Mouse (Mus musculus) embryonic fibroblast, embryonic 13.5 days (primary cell): ENCODE measurements at regions not wholly inside any gene's neighbourhood (a gene's known extent, or its start where the extent isn't known, plus 50 kb on each side); places are given as distances from the start of the nearest gene placed in this dataset.

Experiments used
- H3K27ac ChIP-seq: 2 replicates; pipeline ENCODE4 v1.5.1; 2012; ENCODE audit warnings: low read length, control low read depth, inconsistent platforms; ENCODE audit not compliant: insufficient read depth
- H3K4me1 ChIP-seq: 2 replicates; pipeline ENCODE4 v1.6.1; 2011; ENCODE audit warnings: low read length; ENCODE audit not compliant: control insufficient read depth, insufficient read depth
- H3K4me3 ChIP-seq: 2 replicates; pipeline ENCODE4 v1.5.1; 2011; ENCODE audit warnings: mild to moderate bottlenecking, control low read depth, low read length; ENCODE audit not compliant: insufficient read depth
- CTCF ChIP-seq: IDR thresholded peaks from 2 replicates; pipeline ENCODE4 v1.5.1; 2011; ENCODE audit warnings: mild to moderate bottlenecking, control low read depth, low read length, moderate library complexity, borderline replicate concordance; ENCODE audit not compliant: insufficient read depth
- POLR2A ChIP-seq: IDR thresholded peaks from 2 replicates; pipeline ENCODE4 v1.6.1; 2011; ENCODE audit warnings: low read depth, mild to moderate bottlenecking, control low read depth, low read length, moderate library complexity

DNA sequence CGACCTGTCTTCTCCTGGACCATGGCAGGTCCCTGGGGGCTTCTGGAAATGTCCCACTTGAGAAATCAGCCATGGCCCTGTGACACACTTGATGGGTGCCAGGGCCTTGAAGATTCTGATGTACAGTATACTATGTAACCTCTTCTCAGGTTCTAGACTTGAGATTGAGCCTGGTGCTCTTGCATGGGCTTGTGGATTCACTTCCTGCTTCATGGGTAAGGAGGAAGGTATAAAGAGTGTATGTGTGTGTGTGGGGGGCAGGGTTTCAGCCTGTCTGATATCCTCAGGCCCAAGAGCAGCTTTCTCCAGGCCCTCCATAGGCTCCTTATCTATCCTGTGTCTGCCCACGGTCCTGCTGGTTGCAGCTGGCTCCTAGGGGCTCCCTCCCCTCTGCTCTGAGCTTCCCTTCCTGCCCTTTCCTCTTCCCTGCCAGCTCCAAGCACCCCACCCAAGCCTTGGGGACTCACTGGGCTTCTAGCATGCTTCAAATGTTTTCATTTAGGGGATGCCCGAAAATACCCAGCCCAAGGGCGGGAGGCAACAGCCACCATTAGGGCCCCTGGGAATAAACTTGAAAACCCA is 61.9 kb upstream of the Ccnd1 start:
- H3K4me3 ChIP-seq, result no peak overlapping the region
- H3K4me1 ChIP-seq, result peaks cover 5% of the 10 kb centered on the region; the same call in 1 of the 2 replicates
- TF ChIP-seq CTCF (no peak), POLR2A (no peak)
- H3K27ac ChIP-seq, result no peak overlapping the region

DNA sequence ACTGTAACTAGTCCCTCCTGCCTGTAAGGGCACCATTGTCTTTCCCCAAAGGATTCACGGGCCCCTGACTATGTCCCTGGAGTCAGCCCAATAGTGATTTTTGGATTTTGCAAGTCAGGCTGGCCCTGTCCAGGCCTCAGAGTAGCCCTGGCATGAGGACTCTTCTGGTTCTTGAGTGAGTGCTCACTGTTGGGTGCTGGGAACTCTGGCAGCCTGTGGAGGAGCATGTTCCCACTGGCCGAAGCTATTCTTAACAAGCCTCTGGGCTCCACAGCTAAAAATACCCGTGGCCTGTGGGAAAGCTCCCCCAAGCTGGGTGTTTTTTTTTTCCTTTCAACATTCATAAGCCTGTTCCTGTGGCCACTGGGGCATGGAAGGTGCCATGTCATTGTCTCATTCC is 60.0 kb upstream of the Ccnd1 start:
- H3K4me1 ChIP-seq, result peaks cover 5% of the 10 kb centered on the region; the same call in 1 of the 2 replicates
- no peak overlapping the region for H3K27ac ChIP-seq
- H3K4me3 ChIP-seq, result no peak overlapping the region
- TF ChIP-seq POLR2A (no peak), CTCF (no peak)

DNA sequence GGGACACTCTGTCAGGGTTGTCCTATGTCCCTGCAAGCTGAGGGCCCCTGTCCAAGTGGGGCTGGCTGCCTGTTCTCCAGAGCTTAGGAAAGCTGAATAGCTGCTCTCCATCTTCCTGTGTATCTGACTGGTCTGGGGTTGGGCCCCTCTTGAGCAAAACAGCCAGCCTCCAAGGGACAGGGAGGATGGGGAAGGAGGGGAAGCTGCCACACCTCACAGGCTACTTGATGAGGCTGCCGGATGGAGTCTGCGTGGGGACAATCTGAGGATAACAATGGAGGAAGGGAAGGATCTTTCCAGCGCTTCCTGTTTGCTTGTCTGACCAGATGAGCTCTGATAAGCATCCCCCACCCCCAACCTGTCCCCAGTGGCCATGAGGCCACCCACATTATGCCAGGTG is 57.1 kb upstream of the Ccnd1 start:
- TF ChIP-seq POLR2A, result no peak
- Histone ChIP-seq H3K4me1 (0 out of 2 replicates have a peak, but pooled peaks cover 3% of the 10 kb centered on the region), H3K27ac (no peak overlapping the region), H3K4me3 (no peak overlapping the region)

DNA sequence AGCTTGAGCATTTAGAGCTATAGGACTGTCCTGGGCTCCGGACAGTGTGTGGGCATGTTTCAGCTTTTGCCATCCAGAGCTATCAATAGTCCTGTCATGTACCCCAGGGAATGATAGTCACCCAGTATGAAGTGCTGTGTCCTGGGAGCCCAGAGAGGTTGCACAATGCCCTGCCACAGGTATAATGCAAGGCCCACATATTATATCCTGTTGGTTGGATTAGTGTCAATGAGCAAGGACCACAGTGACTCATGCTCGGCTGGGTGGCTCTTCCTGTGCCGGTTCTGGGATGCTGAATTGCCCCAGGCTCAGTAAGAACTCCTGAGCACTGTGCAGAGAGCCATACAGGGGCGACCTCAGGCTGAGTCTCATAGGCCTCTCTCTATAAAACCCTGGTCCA is 54.5 kb upstream of the Ccnd1 start:
- no peak overlapping the region for H3K4me3 ChIP-seq
- TF ChIP-seq CTCF, result no peak
- TF ChIP-seq POLR2A, result no peak
- no peak overlapping the region for H3K27ac ChIP-seq

DNA sequence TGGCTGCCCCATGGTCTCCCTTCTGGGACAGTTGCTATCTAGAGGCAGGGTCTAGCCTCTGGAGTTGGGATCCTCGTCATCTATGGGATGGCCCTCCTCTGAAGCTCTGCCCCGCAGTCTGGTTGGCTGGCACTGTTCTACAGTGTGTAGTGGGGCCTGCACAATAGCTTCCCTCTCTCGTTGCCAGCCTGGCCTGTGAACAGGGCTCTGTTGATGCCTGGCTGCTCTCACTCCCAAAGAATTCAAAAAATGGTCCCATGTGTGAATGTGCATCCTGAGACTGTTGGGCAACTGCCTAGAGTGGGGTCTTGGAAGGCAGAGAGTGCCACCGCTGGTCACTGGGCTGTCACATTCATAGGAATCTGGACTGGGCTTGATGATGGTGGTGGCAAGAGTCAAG is 53.8 kb upstream of the Ccnd1 start:
- TF ChIP-seq CTCF (no peak), POLR2A (no peak)
- no peak overlapping the region for H3K27ac ChIP-seq

More for the DNA sequence above, 54.5 kb upstream of the Ccnd1 start:
- no peaks in the 10 kb centered on the region for H3K4me1 ChIP-seq

DNA sequence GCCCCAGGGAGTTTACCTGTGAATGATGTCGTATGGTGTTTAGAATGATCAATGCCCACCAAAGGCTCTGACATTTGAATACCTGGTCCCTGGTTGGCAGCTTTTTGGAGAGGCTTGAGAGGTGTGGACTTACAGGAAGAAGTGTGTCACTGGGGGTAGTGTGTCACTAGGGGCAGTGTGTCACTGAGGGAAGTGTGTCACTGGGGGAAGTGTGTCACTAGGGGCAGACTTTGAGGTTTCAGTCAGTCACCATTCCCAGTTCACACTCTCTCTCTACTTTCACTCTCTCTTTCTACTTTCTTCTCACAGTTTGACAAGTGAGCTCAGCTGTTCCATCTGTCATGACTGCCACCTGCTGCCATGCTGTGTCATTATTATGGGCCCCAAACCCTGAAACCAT is 52.0 kb upstream of the Ccnd1 start:
- Histone ChIP-seq H3K27ac (no peak overlapping the region), H3K4me3 (no peak overlapping the region), H3K4me1 (no peaks in the 10 kb centered on the region)
- no peak for TF ChIP-seq CTCF
- TF ChIP-seq POLR2A, result no peak

More for the DNA sequence above, 53.8 kb upstream of the Ccnd1 start:
- H3K4me3 ChIP-seq, result no peak overlapping the region
- H3K4me1 ChIP-seq, result no peaks in the 10 kb centered on the region
